Mouse (Mus musculus): ENCODE data around the gene Specc1l. TPM values are rescaled to one million over a fixed set of nuclear protein-coding genes. Genes with fewer than 3 reads are reported as not detected.

The Specc1l gene
- 5.6 and 6.7 TPM in 2 replicates for polyA plus RNA-seq (2015; fragmentation: Nextera tagmentation; extraction: Ambion mirVana)

GRCm38 (mm10) chr10:75211807-75212645 is at the start of gene Specc1l:
TSS of gene Specc1l (plus strand) at chr10:75212073.
- H3K9me3 ChIP-seq (replicated peaks; ENCODE audit: control insufficient read depth, low read length): no peaks in the 10 kb centered on the region
- H3K36me3 ChIP-seq (ENCODE audit: control insufficient read depth, insufficient read depth): no peaks in the 10 kb centered on the region
- peak within 1 kb of the TSS; percentile 93 for H3K4me2 ChIP-seq (ENCODE audit: low read depth, low read length)
- under 1% methylated on average over 79 of the region's 80 CpGs for WGBS (ENCODE audit: insufficient replicate concordance)
- H3K4me1 ChIP-seq (ENCODE audit: control insufficient read depth, low read depth, low read length): peaks cover 10% of the 10 kb centered on the region
- peak within 1 kb of the TSS; percentile 87 for H3K9ac ChIP-seq (ENCODE audit: low read depth, low read length)
- peak within 1 kb of the TSS; percentile 89 for H3K4me3 ChIP-seq (ENCODE audit: low read depth, low read length)
- peak within 1 kb of the TSS; percentile 92 for H3K27ac ChIP-seq (ENCODE audit: low read length)
- peak; percentile 100 for ATAC-seq (ENCODE audit: low read depth)
- H3K27me3 ChIP-seq (ENCODE audit: control insufficient read depth, insufficient read depth, low read depth, low read length): no peaks in the 10 kb centered on the region

DNA sequence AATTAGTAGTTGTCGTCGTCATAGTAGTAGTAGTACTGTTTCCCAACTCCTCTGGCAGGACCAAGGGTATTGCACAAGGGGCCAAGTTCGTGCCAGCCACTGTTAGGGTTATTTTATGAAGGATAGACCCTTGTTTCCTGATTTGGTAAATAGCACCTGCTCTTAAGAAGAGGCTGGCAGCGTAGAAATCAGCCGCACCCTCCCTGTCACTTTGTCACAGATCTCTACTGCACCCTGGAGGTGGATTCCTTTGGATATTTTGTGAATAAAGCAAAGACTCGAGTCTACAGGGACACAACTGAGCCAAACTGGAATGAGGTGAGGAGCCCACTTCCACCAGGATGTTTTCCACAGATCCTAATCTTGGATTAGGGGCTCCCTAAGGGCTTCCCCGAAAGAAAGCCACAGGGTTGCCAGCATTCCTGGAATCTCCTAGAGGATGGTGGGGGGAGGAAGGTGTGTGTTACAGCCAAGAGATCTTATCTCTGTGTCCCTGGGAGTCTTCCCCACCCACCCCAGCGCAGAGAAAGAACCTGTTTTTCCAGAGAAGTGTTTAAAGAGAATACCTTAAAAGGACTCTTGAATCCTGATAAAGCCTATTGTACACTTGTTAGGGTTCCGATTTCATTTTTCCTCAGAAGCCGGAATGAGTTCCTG is 45.9 kb upstream of the Specc1l start:
- H3K27ac ChIP-seq (ENCODE audit: low read length): no peak overlapping the region
- no peak overlapping the region for H3K9ac ChIP-seq (ENCODE audit: low read depth, low read length)
- H3K4me2 ChIP-seq (ENCODE audit: low read depth, low read length): no peak overlapping the region
- H3K4me1 ChIP-seq (ENCODE audit: control insufficient read depth, low read depth, low read length): no peaks in the 10 kb centered on the region
- peaks cover 14% of the 10 kb centered on the region for H3K36me3 ChIP-seq (ENCODE audit: control insufficient read depth, insufficient read depth)
- no peak for ATAC-seq (ENCODE audit: low read depth)
- WGBS (ENCODE audit: insufficient replicate concordance): 58% methylated on average over 10 of the region's 10 CpGs
- H3K27me3 ChIP-seq (ENCODE audit: control insufficient read depth, insufficient read depth, low read depth, low read length): no peaks in the 10 kb centered on the region
- no peaks in the 10 kb centered on the region for H3K9me3 ChIP-seq (replicated peaks; ENCODE audit: control insufficient read depth, low read length)
- no peak overlapping the region for H3K4me3 ChIP-seq (ENCODE audit: low read depth, low read length)

DNA sequence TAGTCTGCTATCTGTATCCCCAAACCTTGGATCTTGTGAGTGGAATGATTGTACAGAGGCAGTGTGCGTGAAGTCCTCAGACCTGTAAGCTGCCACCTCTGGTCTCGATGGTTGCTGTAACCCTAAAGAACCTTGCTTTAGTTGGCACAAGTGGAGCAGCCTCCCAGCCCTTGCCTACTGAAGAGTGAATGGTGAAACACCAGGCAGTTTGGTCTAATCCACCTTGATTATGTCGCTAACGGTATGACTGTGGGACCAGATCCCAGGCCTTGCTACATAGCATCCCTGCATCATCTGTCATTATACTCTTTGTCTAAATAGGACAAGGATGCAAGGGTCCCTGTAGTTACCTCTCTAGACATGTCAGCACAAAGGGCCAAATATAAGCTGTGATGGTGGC is 45.3 kb upstream of the Specc1l start:
- H3K4me2 ChIP-seq (ENCODE audit: low read depth, low read length): no peak overlapping the region
- no peaks in the 10 kb centered on the region for H3K9me3 ChIP-seq (replicated peaks; ENCODE audit: control insufficient read depth, low read length)
- no peaks in the 10 kb centered on the region for H3K27me3 ChIP-seq (ENCODE audit: control insufficient read depth, insufficient read depth, low read depth, low read length)
- WGBS (ENCODE audit: insufficient replicate concordance): 69% methylated on average over 4 of the region's 4 CpGs
- no peak overlapping the region for H3K27ac ChIP-seq (ENCODE audit: low read length)
- peaks cover 14% of the 10 kb centered on the region for H3K36me3 ChIP-seq (ENCODE audit: control insufficient read depth, insufficient read depth)
- no peak overlapping the region for H3K4me3 ChIP-seq (ENCODE audit: low read depth, low read length)
- no peak for ATAC-seq (ENCODE audit: low read depth)
- no peaks in the 10 kb centered on the region for H3K4me1 ChIP-seq (ENCODE audit: control insufficient read depth, low read depth, low read length)
- H3K9ac ChIP-seq (ENCODE audit: low read depth, low read length): no peak overlapping the region

DNA sequence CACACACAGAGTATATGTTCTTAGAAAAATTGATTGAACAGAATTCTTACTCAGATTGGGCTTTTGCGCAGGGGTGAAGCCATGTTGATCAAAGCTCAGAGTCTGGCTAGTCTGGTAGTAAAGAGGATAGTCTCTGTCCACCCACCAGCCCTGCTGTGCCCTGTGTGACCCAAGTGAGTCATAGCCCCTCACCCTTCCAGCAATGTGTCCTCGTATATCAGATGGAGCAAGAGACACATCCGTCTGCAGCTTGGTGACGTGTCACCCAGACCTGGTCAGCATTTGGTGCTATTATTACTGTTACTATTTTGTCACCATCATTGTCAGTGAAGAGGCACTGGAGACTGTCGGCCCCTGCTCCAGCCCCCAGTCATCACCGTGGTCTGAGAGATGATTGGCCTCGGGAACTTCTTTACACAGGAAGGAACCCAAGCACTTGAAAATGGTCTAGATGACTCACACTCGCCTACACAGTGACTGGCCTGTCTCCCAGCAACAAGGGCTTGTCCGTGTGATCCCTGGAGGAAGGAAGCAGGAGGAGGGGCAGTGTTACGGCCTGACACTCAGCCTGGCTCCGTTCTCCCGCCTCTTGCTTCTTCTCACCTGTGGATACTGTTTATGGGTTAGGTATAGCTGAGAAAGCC is 41.5 kb upstream of the Specc1l start:
- WGBS (ENCODE audit: insufficient replicate concordance): 46% methylated on average over 12 of the region's 12 CpGs

GRCm38 (mm10) chr10:75173056-75173455 is 38.8 kb upstream of the Specc1l start:
- Histone ChIP-seq H3K4me3 (ENCODE audit: low read depth, low read length) (no peak overlapping the region), H3K4me1 (ENCODE audit: control insufficient read depth, low read depth, low read length) (no peaks in the 10 kb centered on the region), H3K36me3 (ENCODE audit: control insufficient read depth, insufficient read depth) (peaks cover 8% of the 10 kb centered on the region), H3K9ac (ENCODE audit: low read depth, low read length) (no peak overlapping the region), H3K27me3 (ENCODE audit: control insufficient read depth, insufficient read depth, low read depth, low read length) (no peaks in the 10 kb centered on the region), H3K9me3 (replicated peaks; ENCODE audit: control insufficient read depth, low read length) (no peaks in the 10 kb centered on the region), H3K4me2 (ENCODE audit: low read depth, low read length) (no peak overlapping the region), H3K27ac (ENCODE audit: low read length) (no peak overlapping the region)
- 57% methylated on average over 8 of the region's 8 CpGs for WGBS (ENCODE audit: insufficient replicate concordance)
- no peak for ATAC-seq (ENCODE audit: low read depth)

More for the DNA sequence above, 41.5 kb upstream of the Specc1l start:
- H3K4me3 ChIP-seq (ENCODE audit: low read depth, low read length): no peak overlapping the region
- H3K27ac ChIP-seq (ENCODE audit: low read length): no peak overlapping the region
- H3K36me3 ChIP-seq (ENCODE audit: control insufficient read depth, insufficient read depth): no peaks in the 10 kb centered on the region
- no peaks in the 10 kb centered on the region for H3K9me3 ChIP-seq (replicated peaks; ENCODE audit: control insufficient read depth, low read length)
- H3K4me1 ChIP-seq (ENCODE audit: control insufficient read depth, low read depth, low read length): no peaks in the 10 kb centered on the region
- no peak overlapping the region for H3K4me2 ChIP-seq (ENCODE audit: low read depth, low read length)
- H3K9ac ChIP-seq (ENCODE audit: low read depth, low read length): no peak overlapping the region
- ATAC-seq (ENCODE audit: low read depth): peak; percentile 43; the same call in 1 of the 2 replicates
- H3K27me3 ChIP-seq (ENCODE audit: control insufficient read depth, insufficient read depth, low read depth, low read length): no peaks in the 10 kb centered on the region

DNA sequence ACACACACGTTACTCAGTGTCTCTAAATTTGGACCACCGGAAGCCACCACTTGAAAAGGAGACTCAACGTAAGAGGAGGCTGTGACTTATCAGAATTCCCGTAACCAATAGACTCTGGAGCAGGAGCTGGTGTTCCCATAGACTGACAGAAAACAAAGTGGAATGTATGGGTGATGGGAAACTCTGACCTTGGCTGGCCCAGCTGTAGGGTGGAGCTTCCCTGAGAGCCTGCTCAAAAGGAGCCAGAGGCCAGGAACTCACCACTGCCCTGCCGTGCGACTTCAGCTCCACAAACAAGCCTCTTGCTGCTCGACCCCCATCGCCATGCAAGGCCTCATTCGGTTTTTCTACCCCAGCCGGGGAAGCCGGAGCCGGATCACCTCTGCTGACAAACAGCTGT is 38.2 kb upstream of the Specc1l start:
- peaks cover 12% of the 10 kb centered on the region for H3K36me3 ChIP-seq (ENCODE audit: control insufficient read depth, insufficient read depth)
- 65% methylated on average over 12 of the region's 12 CpGs for WGBS (ENCODE audit: insufficient replicate concordance)
- no peak overlapping the region for H3K27ac ChIP-seq (ENCODE audit: low read length)
- no peak; the same call in 1 of the 2 replicates for ATAC-seq (ENCODE audit: low read depth)
- no peaks in the 10 kb centered on the region for H3K27me3 ChIP-seq (ENCODE audit: control insufficient read depth, insufficient read depth, low read depth, low read length)
- H3K4me1 ChIP-seq (ENCODE audit: control insufficient read depth, low read depth, low read length): no peaks in the 10 kb centered on the region
- no peaks in the 10 kb centered on the region for H3K9me3 ChIP-seq (replicated peaks; ENCODE audit: control insufficient read depth, low read length)
- no peak overlapping the region for H3K4me3 ChIP-seq (ENCODE audit: low read depth, low read length)
- no peak overlapping the region for H3K9ac ChIP-seq (ENCODE audit: low read depth, low read length)
- no peak overlapping the region for H3K4me2 ChIP-seq (ENCODE audit: low read depth, low read length)

GRCm38 (mm10) chr10:75176494-75176893 is 35.4 kb upstream of the Specc1l start:
- 60% methylated on average over 8 of the region's 8 CpGs for WGBS (ENCODE audit: insufficient replicate concordance)
- H3K36me3 ChIP-seq (ENCODE audit: control insufficient read depth, insufficient read depth): peaks cover 17% of the 10 kb centered on the region

GRCm38 (mm10) chr10:75178911-75179310 is 33.0 kb upstream of the Specc1l start:
- 63% methylated on average over 5 of the region's 5 CpGs for WGBS (ENCODE audit: insufficient replicate concordance)
- Histone ChIP-seq H3K4me2 (ENCODE audit: low read depth, low read length) (no peak overlapping the region), H3K4me3 (ENCODE audit: low read depth, low read length) (no peak overlapping the region), H3K9ac (ENCODE audit: low read depth, low read length) (no peak overlapping the region), H3K36me3 (ENCODE audit: control insufficient read depth, insufficient read depth) (peaks cover 17% of the 10 kb centered on the region), H3K4me1 (ENCODE audit: control insufficient read depth, low read depth, low read length) (no peaks in the 10 kb centered on the region), H3K27me3 (ENCODE audit: control insufficient read depth, insufficient read depth, low read depth, low read length) (no peaks in the 10 kb centered on the region), H3K9me3 (replicated peaks; ENCODE audit: control insufficient read depth, low read length) (no peaks in the 10 kb centered on the region), H3K27ac (ENCODE audit: low read length) (no peak overlapping the region)
- no peak for ATAC-seq (ENCODE audit: low read depth)

More at GRCm38 (mm10) chr10:75176494-75176893, 35.4 kb upstream of the Specc1l start:
- Histone ChIP-seq H3K4me2 (ENCODE audit: low read depth, low read length) (no peak overlapping the region), H3K9ac (ENCODE audit: low read depth, low read length) (no peak overlapping the region), H3K27me3 (ENCODE audit: control insufficient read depth, insufficient read depth, low read depth, low read length) (no peaks in the 10 kb centered on the region), H3K4me3 (ENCODE audit: low read depth, low read length) (no peak overlapping the region), H3K9me3 (replicated peaks; ENCODE audit: control insufficient read depth, low read length) (no peaks in the 10 kb centered on the region), H3K27ac (ENCODE audit: low read length) (no peak overlapping the region), H3K4me1 (ENCODE audit: control insufficient read depth, low read depth, low read length) (no peaks in the 10 kb centered on the region)
- ATAC-seq (ENCODE audit: low read depth): 0 out of 2 replicates have a peak, but pooled peaks have one; percentile 27

All from liver, embryonic 16.5 days (tissue).